Mouse (Mus musculus) thymus, adult 2 months (tissue): ENCODE measurements around the gene Axin1.

Source experiments
- CTCF ChIP-seq: fragments of 200-500 bp; IDR thresholded peaks from 2 replicates; pipeline ENCODE4 v1.5.1; 2012; ENCODE audit warnings: mild to moderate bottlenecking, control low read depth, low read length, moderate library complexity, borderline replicate concordance; ENCODE audit not compliant: control insufficient read depth, poor library complexity, insufficient read depth; ENCODE audit errors: extremely low read depth
- POLR2A ChIP-seq: fragments of 200-500 bp; IDR thresholded peaks from 2 replicates; pipeline ENCODE4 v1.6.1; 2012; ENCODE audit warnings: mild to moderate bottlenecking, low read length, control low read depth, moderate library complexity; ENCODE audit not compliant: control insufficient read depth, poor library complexity, insufficient read depth; ENCODE audit errors: extremely low read depth

GRCm38 (mm10) chr17:26115956-26116487 is 22.5 kb upstream of the Axin1 start:
- TF ChIP-seq CTCF (no peak), POLR2A (no peak)
